Mouse (Mus musculus) heart, postnatal 0 days (tissue): ENCODE data around the gene Wdr60.
A peak's percentile ranks its signal among the peaks of the same experiment; 100 is the strongest.

Experiments used
- CTCF ChIP-seq: IDR thresholded peaks from 2 replicates; pipeline ENCODE4 v1.5.1; 2016; ENCODE audit warnings: antibody characterized with exemption, control low read depth, low read depth
- EP300 ChIP-seq: IDR thresholded peaks from 2 replicates; pipeline ENCODE4 v1.6.1; 2016; ENCODE audit warnings: antibody characterized with exemption, low read depth

GRCm38 (mm10) chr12:116280653-116281364, 18.0 kb upstream of the Wdr60 start, which contains the start of gene Esyt2:
- TF ChIP-seq CTCF (peak; percentile 44), EP300 (peak; percentile 81; the same call in 1 of the 2 replicates)
